Comparison of ENCODE assay signal across 9 mouse cellular contexts in the genomic region with DNA sequence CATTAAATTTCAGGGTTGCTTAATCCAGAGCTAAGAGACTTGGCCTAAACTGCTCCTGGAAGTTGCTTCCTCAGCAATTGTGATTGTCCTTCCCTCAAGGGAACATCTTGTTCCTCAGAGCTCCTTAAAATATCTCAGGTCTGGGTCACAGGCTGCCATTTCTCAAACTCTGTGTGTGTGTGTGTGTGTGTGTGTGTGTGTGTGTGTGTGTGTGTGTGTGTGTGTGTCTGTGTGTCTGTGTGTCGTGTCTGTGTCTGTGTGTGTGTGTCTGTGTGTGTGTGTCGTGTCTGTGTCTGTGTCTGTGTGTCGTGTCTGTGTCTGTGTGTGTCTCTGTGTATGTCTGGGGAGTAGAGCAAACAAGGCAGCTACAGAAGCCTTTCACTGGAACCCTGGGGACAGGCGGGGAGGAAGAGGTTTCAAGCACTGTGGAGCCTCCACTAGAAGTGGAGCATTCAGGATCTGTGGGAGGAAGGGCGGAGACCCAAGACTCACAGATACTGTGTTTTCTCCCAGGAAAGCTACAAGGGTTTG. TPM values are rescaled to one million over a fixed set of nuclear protein-coding genes. Genes with fewer than 3 reads are reported as not detected.
A peak's percentile ranks its signal among the peaks of the same experiment; 100 is the strongest.
DNase-seq lines count a peak whose midpoint lies in the region; ATAC-seq and TF ChIP-seq lines count a peak whose summit lies in the region.
"Had no signal": no experiment of that assay in that cellular context is flagged by ENCODE, and none has a peak within 500 bp of the region (broad histone marks: within the 10 kb centered on the region; RNA-seq: fewer than 3 reads in every experiment).

No protein-coding gene starts in this region.

- H3K9ac ChIP-seq in kidney, embryonic 15.5 days: no peak overlapping the region

- H3K4me2 ChIP-seq in kidney, embryonic 15.5 days: no peak overlapping the region; the same call in 1 of the 2 replicates

- no peaks in the 10 kb centered on the region for H3K27me3 ChIP-seq in kidney, embryonic 15.5 days

- no peak for DNase-seq in layer of hippocampus, adult 2 months (ENCODE audit: low spot score in 2 of 2)
- no peak for DNase-seq in layer of hippocampus, postnatal 10 days (ENCODE audit: low spot score in 2 of 2)
- DNase-seq in heart, adult 18-20 months: peak; percentile 65 to 84
- no peak for DNase-seq in thymus, adult 18-20 months
- DNase-seq in thymus, postnatal 10 days (ENCODE audit: low spot score in 2 of 2): no peak
- no peak for DNase-seq in ovary, postnatal 10 days (ENCODE audit: low spot score)

- 51% methylated on average over 5 of the region's 5 CpGs for WGBS in kidney, embryonic 15.5 days
- WGBS in macrophage (ENCODE audit: missing documents): 100% methylated on average over 1 of the region's 5 CpGs

- 0 out of 2 replicates have a peak, but pooled peaks have one; percentile 29 for ATAC-seq in kidney, embryonic 15.5 days (replicated peaks; ENCODE audit: low FRiP score)

- no peak overlapping the region for H3K4me3 ChIP-seq in layer of hippocampus, adult 2 months
- H3K4me3 ChIP-seq in kidney, embryonic 15.5 days (replicated peaks): no peak overlapping the region
- no peak overlapping the region for H3K4me3 ChIP-seq in macrophage (ENCODE audit: inconsistent target)

- no peaks in the 10 kb centered on the region for H3K9me3 ChIP-seq in kidney, embryonic 15.5 days (replicated peaks)
- H3K9me3 ChIP-seq: G1E had no signal

- no peak for TF ChIP-seq CTCF in layer of hippocampus, adult 2 months (conservative IDR thresholded peaks at IDR 0.05)

- peak overlapping the region; percentile 90 for H3K27ac ChIP-seq in layer of hippocampus, adult 2 months
- peak overlapping the region; percentile 70 for H3K27ac ChIP-seq in kidney, embryonic 15.5 days
- peak overlapping the region; percentile 96 for H3K27ac ChIP-seq in macrophage

- H3K79me2 ChIP-seq in macrophage (ENCODE audit: inconsistent target): peaks cover 51% of the 10 kb centered on the region; the same call in 1 of the 2 replicates

- H3K36me3 ChIP-seq in kidney, embryonic 15.5 days: peaks cover 5% of the 10 kb centered on the region
- peaks cover 49% of the 10 kb centered on the region for H3K36me3 ChIP-seq in macrophage (ENCODE audit: inconsistent target)
- H3K36me3 ChIP-seq: G1E had no signal

- H3K4me1 ChIP-seq in kidney, embryonic 15.5 days: peaks cover 23% of the 10 kb centered on the region

RNA-seq across cellular contexts. Expression of a gene that starts 47.9 kb away (rescaled TPM):
- total RNA-seq in layer of hippocampus, adult 2 months (2021): 10 to 100 TPM; 36.0 to 38.5 TPM
- 10 to 100 TPM; 16.1 to 21.9 TPM for total RNA-seq in layer of hippocampus, postnatal 10 days (2021)
- 1 to 10 TPM; 6.3 to 7.3 TPM for total RNA-seq in heart, adult 18-20 months (2021)
- 11.5 and 11.7 TPM in 2 replicates for polyA plus RNA-seq in kidney, embryonic 15.5 days (2015; fragmentation: Nextera tagmentation; extraction: Ambion mirVana)
- total RNA-seq in macrophage (2018; cell fraction: chromatin; rRNA removed): 100 to 1,000 TPM; 216 to 688 (median 445) TPM
- total RNA-seq in macrophage (2018; cell fraction: cytosol; rRNA removed): 100 to 1,000 TPM in 20 of 26 experiments, 10 to 100 TPM in 6; 59.3 to 173 (median 123) TPM
- 100 to 1,000 TPM; 191 to 540 (median 334) TPM for total RNA-seq in macrophage (2018; cell fraction: nucleus; rRNA removed)
- polyA plus RNA-seq in macrophage (2018): 63.8 to 164 TPM (median 95.9 TPM) in 3 replicates
- polyA plus RNA-seq: G1E had no signal

RNA-seq across cellular contexts. Expression of a gene that starts 59.5 kb away (rescaled TPM):
- 10 to 100 TPM; 63.8 to 70.4 TPM for total RNA-seq in layer of hippocampus, adult 2 months (2021)
- 10 to 100 TPM; 73.0 to 81.2 TPM for total RNA-seq in layer of hippocampus, postnatal 10 days (2021)
- total RNA-seq in heart, adult 18-20 months (2021): 10 to 100 TPM; 36.6 to 43.3 TPM
- 63.2 and 69.6 TPM in 2 replicates for polyA plus RNA-seq in kidney, embryonic 15.5 days (2015; fragmentation: Nextera tagmentation; extraction: Ambion mirVana)
- 100 to 1,000 TPM; 127 to 407 (median 303) TPM for total RNA-seq in macrophage (2018; cell fraction: chromatin; rRNA removed)
- 10 to 100 TPM; 26.2 to 60.7 (median 37.9) TPM for total RNA-seq in macrophage (2018; cell fraction: cytosol; rRNA removed)
- 100 to 1,000 TPM in 21 of 26 experiments, 10 to 100 TPM in 5; 52.2 to 281 (median 124) TPM for total RNA-seq in macrophage (2018; cell fraction: nucleus; rRNA removed)
- 34.0 to 41.8 TPM (median 34.7 TPM) in 3 replicates for polyA plus RNA-seq in macrophage (2018)

Comparison
In these comparisons a context has a peak if more than half of its experiments do, and no peak if none do; other contexts are left out.
1. DNase-seq: peak in heart, adult 18-20 months (2 of 2); none in layer of hippocampus, adult 2 months (0 of 2), layer of hippocampus, postnatal 10 days (0 of 2), thymus, adult 18-20 months (0 of 2), thymus, postnatal 10 days (0 of 2) and ovary, postnatal 10 days (single experiment).
2. Peak in every context shown above with its lines, with median percentiles within 50 percentile points of each other: H3K27ac ChIP-seq.